Comparison of ENCODE assay signal across 9 mouse cellular contexts in genomic region chr7:74551338-74551999, GRCm38 (mm10). TPM values are rescaled to one million over a fixed set of nuclear protein-coding genes. Genes with fewer than 3 reads are reported as not detected.
A peak's percentile ranks its signal among the peaks of the same experiment; 100 is the strongest.
DNase-seq lines count a peak whose midpoint lies in the region; ATAC-seq and TF ChIP-seq lines count a peak whose summit lies in the region.
"Had no signal": no experiment of that assay in that cellular context is flagged by ENCODE, and none has a peak within 500 bp of the region (broad histone marks: within the 10 kb centered on the region; RNA-seq: fewer than 3 reads in every experiment).

No protein-coding gene starts in this region.

- no peak for ATAC-seq in kidney, embryonic 15.5 days (replicated peaks; ENCODE audit: low FRiP score)
- ATAC-seq in forebrain, embryonic 16.5 days = no peak
- no peak for ATAC-seq in neural tube, embryonic 15.5 days (ENCODE audit: low FRiP score)

- no peak for DNase-seq in kidney, adult 18-20 months
- DNase-seq in cerebellum, adult 2 months = peak; percentile 73 to 76
- DNase-seq in ovary, postnatal 10 days (ENCODE audit: low spot score) = no peak
- no peak for DNase-seq in right cerebral cortex, postnatal 25 days
- DNase-seq: gastrocnemius, postnatal 25 days had no signal

- peaks cover 68% of the 10 kb centered on the region for H3K4me1 ChIP-seq in kidney, embryonic 15.5 days
- H3K4me1 ChIP-seq in cerebellum, adult 2 months (ENCODE audit: control insufficient read depth, insufficient read depth, low read length) = peaks cover 24% of the 10 kb centered on the region
- peaks cover 21% of the 10 kb centered on the region for H3K4me1 ChIP-seq in forebrain, embryonic 16.5 days (replicated peaks; ENCODE audit: control insufficient read depth, insufficient read depth, low read length)
- peaks cover 46% of the 10 kb centered on the region for H3K4me1 ChIP-seq in neural tube, embryonic 15.5 days

- H3K4me3 ChIP-seq in kidney, embryonic 15.5 days (replicated peaks) = no peak overlapping the region
- H3K4me3 ChIP-seq in cerebellum, adult 2 months (replicated peaks; ENCODE audit: insufficient read depth, low read depth, low read length) = peak overlapping the region; percentile 51
- H3K4me3 ChIP-seq in forebrain, embryonic 16.5 days (replicated peaks; ENCODE audit: low read length) = peak overlapping the region; percentile 74
- H3K4me3 ChIP-seq in neural tube, embryonic 15.5 days (replicated peaks) = peak overlapping the region; percentile 78
- H3K4me3 ChIP-seq: lung, embryonic 15.5 days had no signal

- no peak overlapping the region for H3K27ac ChIP-seq in kidney, embryonic 15.5 days
- no peak overlapping the region for H3K27ac ChIP-seq in cerebellum, adult 2 months (ENCODE audit: insufficient read depth, low read length)
- no peak overlapping the region for H3K27ac ChIP-seq in forebrain, embryonic 16.5 days (ENCODE audit: low read length)
- no peak overlapping the region for H3K27ac ChIP-seq in neural tube, embryonic 15.5 days (replicated peaks)
- H3K27ac ChIP-seq: lung, embryonic 15.5 days had no signal

- WGBS in kidney, embryonic 15.5 days = 65% methylated on average over 9 of the region's 9 CpGs
- WGBS in cerebellum, adult 2 months = 23% methylated on average over 9 of the region's 9 CpGs
- 67% methylated on average over 9 of the region's 9 CpGs for WGBS in forebrain, embryonic 16.5 days
- 77% methylated on average over 9 of the region's 9 CpGs for WGBS in neural tube, embryonic 15.5 days

- no peak for TF ChIP-seq CTCF in cerebellum, adult 2 months (IDR thresholded peaks at IDR 0.05; ENCODE audit: borderline replicate concordance, insufficient read depth, low read depth, low read length)

- H3K4me2 ChIP-seq in kidney, embryonic 15.5 days = peak overlapping the region; percentile 94
- peak overlapping the region; percentile 70 for H3K4me2 ChIP-seq in forebrain, embryonic 16.5 days (ENCODE audit: low read length)
- peak overlapping the region; percentile 71 for H3K4me2 ChIP-seq in neural tube, embryonic 15.5 days
- H3K4me2 ChIP-seq: lung, embryonic 15.5 days had no signal

- H3K27me3 ChIP-seq in kidney, embryonic 15.5 days = peaks cover 13% of the 10 kb centered on the region
- no peaks in the 10 kb centered on the region for H3K27me3 ChIP-seq in cerebellum, adult 2 months (ENCODE audit: control insufficient read depth, insufficient read depth, low read length)
- H3K27me3 ChIP-seq in forebrain, embryonic 16.5 days (replicated peaks; ENCODE audit: control insufficient read depth, insufficient read depth, low read length) = no peaks in the 10 kb centered on the region; the same call in 1 of the 2 replicates
- 0 out of 2 replicates have a peak, but pooled peaks cover 11% of the 10 kb centered on the region for H3K27me3 ChIP-seq in neural tube, embryonic 15.5 days (replicated peaks)

- no peak for TF ChIP-seq POLR2A in cerebellum, adult 2 months (IDR thresholded peaks at IDR 0.05; ENCODE audit: borderline replicate concordance, insufficient read depth, low read length)

- no peaks in the 10 kb centered on the region for H3K9me3 ChIP-seq in kidney, embryonic 15.5 days (replicated peaks)
- no peaks in the 10 kb centered on the region for H3K9me3 ChIP-seq in forebrain, embryonic 16.5 days (ENCODE audit: control insufficient read depth, low read length)
- no peaks in the 10 kb centered on the region for H3K9me3 ChIP-seq in neural tube, embryonic 15.5 days (replicated peaks)
- H3K9me3 ChIP-seq: lung, embryonic 15.5 days had no signal

- H3K9ac ChIP-seq in kidney, embryonic 15.5 days = no peak overlapping the region
- no peak overlapping the region for H3K9ac ChIP-seq in forebrain, embryonic 16.5 days (replicated peaks; ENCODE audit: low read depth, low read length)
- H3K9ac ChIP-seq in neural tube, embryonic 15.5 days (replicated peaks) = no peak overlapping the region
- H3K9ac ChIP-seq: lung, embryonic 15.5 days had no signal

- no peaks in the 10 kb centered on the region for H3K36me3 ChIP-seq in kidney, embryonic 15.5 days
- no peaks in the 10 kb centered on the region for H3K36me3 ChIP-seq in forebrain, embryonic 16.5 days (ENCODE audit: control insufficient read depth, insufficient read depth)
- H3K36me3 ChIP-seq in neural tube, embryonic 15.5 days = no peaks in the 10 kb centered on the region
- H3K36me3 ChIP-seq: lung, embryonic 15.5 days had no signal

RNA-seq across cellular contexts. Expression of gene Slco3a1, which starts 3.1 kb away (rescaled TPM):
- polyA plus RNA-seq in kidney, embryonic 15.5 days (2015; fragmentation: Nextera tagmentation; extraction: Ambion mirVana) = 21.7 and 22.0 TPM in 2 replicates
- 61.3 and 66.6 TPM in 2 replicates for polyA plus RNA-seq in cerebellum, adult 2 months (2012; rRNA removed)
- 18.6 and 24.2 TPM in 2 replicates for polyA plus RNA-seq in forebrain, embryonic 16.5 days (2015; fragmentation: Nextera tagmentation; extraction: Ambion mirVana)
- 21.9 and 24.1 TPM in 2 replicates for polyA plus RNA-seq in neural tube, embryonic 15.5 days (2015; fragmentation: Nextera tagmentation; extraction: Ambion mirVana)

Comparison
In these comparisons a context has a peak if more than half of its experiments do, and no peak if none do; other contexts are left out.
1. DNase-seq: peak in cerebellum, adult 2 months (2 of 2); none in kidney, adult 18-20 months (single experiment), ovary, postnatal 10 days (single experiment) and right cerebral cortex, postnatal 25 days (single experiment).
2. Peak in every context shown above with its lines, with median percentiles within 50 percentile points of each other: H3K4me2 ChIP-seq.